Mouse (Mus musculus): ENCODE data around the gene Rad51b. TPM values are rescaled to one million over a fixed set of nuclear protein-coding genes. Genes with fewer than 3 reads are reported as not detected.

Gene Rad51b
- polyA plus RNA-seq, 1 experiment from 2014 or later, result 8.0 TPM

GRCm38 (mm10) chr12:79686594-79687325 lies 389.7 kb downstream of the Rad51b start:
- H3K27me3 ChIP-seq, result no peaks in the 10 kb centered on the region; the same call in 1 of the 2 replicates
- H3K9ac ChIP-seq (replicated peaks), result no peak overlapping the region
- H3K4me1 ChIP-seq (replicated peaks), result peaks cover 42% of the 10 kb centered on the region
- WGBS, result 67% methylated on average over 9 of the region's 9 CpGs
- no peaks in the 10 kb centered on the region for H3K36me3 ChIP-seq
- H3K27ac ChIP-seq, result peak overlapping the region; percentile 66
- H3K4me2 ChIP-seq, result no peak overlapping the region
- H3K9me3 ChIP-seq, result no peaks in the 10 kb centered on the region
- no peak for ATAC-seq (ENCODE audit: insufficient number of reproducible peaks, insufficient read depth, low FRiP score, low TSS enrichment, low read depth)
- H3K4me3 ChIP-seq (replicated peaks), result no peak overlapping the region

- Histone ChIP-seq H3K4me1 (replicated peaks) (peaks cover 39% of the 10 kb centered on the region), H3K9ac (replicated peaks) (no peak overlapping the region), H3K27ac (no peak overlapping the region), H3K36me3 (no peaks in the 10 kb centered on the region), H3K9me3 (no peaks in the 10 kb centered on the region), H3K4me3 (replicated peaks) (no peak overlapping the region), H3K4me2 (no peak overlapping the region), H3K27me3 (no peaks in the 10 kb centered on the region; the same call in 1 of the 2 replicates)
- WGBS, result 59% methylated on average over 7 of the region's 7 CpGs
- no peak for ATAC-seq (ENCODE audit: insufficient number of reproducible peaks, insufficient read depth, low FRiP score, low TSS enrichment, low read depth)
Observed at GRCm38 (mm10) chr12:79687683-79688386, 390.8 kb downstream of the Rad51b start.

- no peak overlapping the region for H3K4me2 ChIP-seq
- no peak overlapping the region for H3K27ac ChIP-seq
- H3K36me3 ChIP-seq, result no peaks in the 10 kb centered on the region
- 91% methylated on average over 8 of the region's 8 CpGs for WGBS
- H3K4me3 ChIP-seq (replicated peaks), result no peak overlapping the region
- no peaks in the 10 kb centered on the region for H3K9me3 ChIP-seq
- no peak for ATAC-seq (ENCODE audit: insufficient number of reproducible peaks, insufficient read depth, low FRiP score, low TSS enrichment, low read depth)
- H3K9ac ChIP-seq (replicated peaks), result no peak overlapping the region
- peaks cover 25% of the 10 kb centered on the region for H3K4me1 ChIP-seq (replicated peaks)
- no peaks in the 10 kb centered on the region; the same call in 1 of the 2 replicates for H3K27me3 ChIP-seq
Observed at GRCm38 (mm10) chr12:79689299-79689698, 392.2 kb downstream of the Rad51b start.

GRCm38 (mm10) chr12:79691929-79692862 lies 395.1 kb downstream of the Rad51b start:
- WGBS, result 84% methylated on average over 14 of the region's 14 CpGs
- H3K4me1 ChIP-seq (replicated peaks), result peaks cover 13% of the 10 kb centered on the region
- no peak overlapping the region for H3K9ac ChIP-seq (replicated peaks)
- H3K27me3 ChIP-seq, result no peaks in the 10 kb centered on the region; the same call in 1 of the 2 replicates
- no peak overlapping the region for H3K4me3 ChIP-seq (replicated peaks)
- no peak overlapping the region for H3K27ac ChIP-seq
- ATAC-seq (ENCODE audit: insufficient number of reproducible peaks, insufficient read depth, low FRiP score, low TSS enrichment, low read depth), result no peak
- no peaks in the 10 kb centered on the region for H3K36me3 ChIP-seq
- no peaks in the 10 kb centered on the region for H3K9me3 ChIP-seq
- no peak overlapping the region for H3K4me2 ChIP-seq

- H3K4me1 ChIP-seq (replicated peaks), result 0 out of 2 replicates have a peak, but pooled peaks cover 3% of the 10 kb centered on the region
- no peaks in the 10 kb centered on the region for H3K9me3 ChIP-seq
- 82% methylated on average over 3 of the region's 3 CpGs for WGBS
- no peak overlapping the region for H3K4me2 ChIP-seq
- no peak overlapping the region for H3K9ac ChIP-seq (replicated peaks)
- H3K27me3 ChIP-seq, result no peaks in the 10 kb centered on the region
- no peaks in the 10 kb centered on the region for H3K36me3 ChIP-seq
- no peak for ATAC-seq (ENCODE audit: insufficient number of reproducible peaks, insufficient read depth, low FRiP score, low TSS enrichment, low read depth)
- H3K4me3 ChIP-seq (replicated peaks), result no peak overlapping the region
- H3K27ac ChIP-seq, result no peak overlapping the region
Observed at GRCm38 (mm10) chr12:79695832-79696434, 398.9 kb downstream of the Rad51b start.

GRCm38 (mm10) chr12:79703555-79703954 lies 406.5 kb downstream of the Rad51b start:
- H3K4me1 ChIP-seq (replicated peaks), result peaks cover 45% of the 10 kb centered on the region

GRCm38 (mm10) chr12:79705501-79706266 lies 408.6 kb downstream of the Rad51b start:
- Histone ChIP-seq H3K27ac (peak overlapping the region; percentile 14; the same call in 1 of the 2 replicates), H3K4me1 (replicated peaks) (peaks cover 56% of the 10 kb centered on the region), H3K27me3 (no peaks in the 10 kb centered on the region), H3K4me3 (replicated peaks) (no peak overlapping the region), H3K9me3 (no peaks in the 10 kb centered on the region), H3K4me2 (no peak overlapping the region), H3K9ac (replicated peaks) (no peak overlapping the region), H3K36me3 (no peaks in the 10 kb centered on the region)
- 44% methylated on average over 11 of the region's 11 CpGs for WGBS
- ATAC-seq (ENCODE audit: insufficient number of reproducible peaks, insufficient read depth, low FRiP score, low TSS enrichment, low read depth), result no peak

More at GRCm38 (mm10) chr12:79703555-79703954, 406.5 kb downstream of the Rad51b start:
- Histone ChIP-seq H3K9me3 (no peaks in the 10 kb centered on the region), H3K9ac (replicated peaks) (no peak overlapping the region), H3K4me2 (no peak overlapping the region), H3K27me3 (no peaks in the 10 kb centered on the region), H3K27ac (no peak overlapping the region), H3K4me3 (replicated peaks) (no peak overlapping the region), H3K36me3 (no peaks in the 10 kb centered on the region)
- no peak for ATAC-seq (ENCODE audit: insufficient number of reproducible peaks, insufficient read depth, low FRiP score, low TSS enrichment, low read depth)
- 47% methylated on average over 8 of the region's 8 CpGs for WGBS

GRCm38 (mm10) chr12:79707565-79708422 lies 410.7 kb downstream of the Rad51b start:
- Histone ChIP-seq H3K27ac (peak overlapping the region; percentile 85), H3K9ac (replicated peaks) (no peak overlapping the region), H3K4me1 (replicated peaks) (peaks cover 61% of the 10 kb centered on the region), H3K9me3 (no peaks in the 10 kb centered on the region), H3K4me3 (replicated peaks) (no peak overlapping the region), H3K4me2 (no peak overlapping the region), H3K36me3 (no peaks in the 10 kb centered on the region), H3K27me3 (no peaks in the 10 kb centered on the region)
- ATAC-seq (ENCODE audit: insufficient number of reproducible peaks, insufficient read depth, low FRiP score, low TSS enrichment, low read depth), result peak; percentile 76; the same call in 1 of the 2 replicates
- 43% methylated on average over 9 of the region's 9 CpGs for WGBS

- Histone ChIP-seq H3K4me2 (no peak overlapping the region), H3K4me3 (replicated peaks) (no peak overlapping the region), H3K27ac (peak overlapping the region; percentile 85), H3K9ac (replicated peaks) (no peak overlapping the region), H3K9me3 (no peaks in the 10 kb centered on the region), H3K36me3 (no peaks in the 10 kb centered on the region), H3K4me1 (replicated peaks) (peaks cover 66% of the 10 kb centered on the region), H3K27me3 (no peaks in the 10 kb centered on the region)
- ATAC-seq (ENCODE audit: insufficient number of reproducible peaks, insufficient read depth, low FRiP score, low TSS enrichment, low read depth), result no peak
- 64% methylated on average over 5 of the region's 5 CpGs for WGBS
Observed at GRCm38 (mm10) chr12:79708423-79708733, 411.3 kb downstream of the Rad51b start.
